Mouse (Mus musculus): ENCODE data around the gene Zfp712. TPM values are rescaled to one million over a fixed set of nuclear protein-coding genes. Genes with fewer than 3 reads are reported as not detected.

Gene Zfp712
- polyA plus RNA-seq, 1 experiment from 2014 or later = 6.2 TPM

DNA sequence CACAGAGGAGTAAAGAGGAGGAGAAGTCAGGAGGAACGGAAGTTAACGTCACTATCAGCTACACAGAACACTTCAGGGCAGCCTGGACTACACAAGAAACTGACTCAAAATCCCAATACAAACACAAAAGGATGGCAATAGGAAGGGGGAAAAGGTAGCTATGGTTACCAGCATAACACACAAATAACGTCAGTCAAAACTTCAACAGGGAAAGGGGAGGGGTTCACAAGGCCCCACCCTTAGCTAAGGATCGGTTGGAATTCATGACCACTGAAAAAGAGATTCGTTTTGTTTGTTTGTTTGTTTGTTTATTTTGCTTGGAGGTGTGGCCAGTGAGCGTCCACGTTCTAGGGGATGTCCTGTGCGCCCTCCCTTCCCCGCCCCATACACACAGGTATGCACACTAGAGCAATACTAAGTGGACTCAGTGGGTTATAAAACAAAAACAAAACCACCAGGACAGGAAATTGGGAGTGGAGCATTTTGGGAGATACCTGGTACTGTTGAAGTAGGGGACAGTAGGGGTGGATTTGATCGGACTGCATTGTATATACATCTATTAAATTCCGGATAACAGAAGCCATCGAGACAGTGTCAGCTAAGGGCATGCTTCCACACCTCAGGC lies 697 bp downstream of the Zfp712 start:
- peaks cover under 1% of the 10 kb centered on the region; the same call in 1 of the 2 replicates for H3K36me3 ChIP-seq
- peak overlapping the region; percentile 77 for H3K4me3 ChIP-seq
- H3K4me1 ChIP-seq (replicated peaks) = peaks cover 8% of the 10 kb centered on the region
- H3K27ac ChIP-seq (replicated peaks) = peak overlapping the region; percentile 69
- H3K4me2 ChIP-seq = peak overlapping the region; percentile 79
- H3K9ac ChIP-seq = peak overlapping the region; percentile 84
- 0 out of 2 replicates have a peak, but pooled peaks cover 10% of the 10 kb centered on the region for H3K9me3 ChIP-seq
- peak; percentile 72 for ATAC-seq (ENCODE audit: low read depth)
- 2% methylated on average over 12 of the region's 12 CpGs for WGBS
- no peaks in the 10 kb centered on the region for H3K27me3 ChIP-seq

Other genes with a start within 250 kb of the Zfp712 start
- gene Gm10767, start 156.3 kb downstream of the Zfp712 start, polyA plus RNA-seq (2015; fragmentation: Nextera tagmentation; extraction: Ambion mirVana) = 2.1 and 2.7 TPM in 2 replicates
- gene Zfp708, start 36.8 kb upstream of the Zfp712 start, polyA plus RNA-seq (2015; fragmentation: Nextera tagmentation; extraction: Ambion mirVana) = 9.6 and 9.9 TPM in 2 replicates
- 2.1 and 2.5 TPM in 2 replicates for gene Gm28557, start 47.4 kb upstream of the Zfp712 start, polyA plus RNA-seq (2015; fragmentation: Nextera tagmentation; extraction: Ambion mirVana)
- 0.14 TPM in 1 of 2 replicates, not detected in the other for gene Rslcan18, start 55.1 kb upstream of the Zfp712 start, polyA plus RNA-seq (2015; fragmentation: Nextera tagmentation; extraction: Ambion mirVana)
- 3.8 and 5.0 TPM in 2 replicates for gene Zfp759, start 60.5 kb upstream of the Zfp712 start, polyA plus RNA-seq (2015; fragmentation: Nextera tagmentation; extraction: Ambion mirVana)
- 7.1 and 7.5 TPM in 2 replicates for gene Rsl1, start 112.0 kb upstream of the Zfp712 start, polyA plus RNA-seq (2015; fragmentation: Nextera tagmentation; extraction: Ambion mirVana)
- gene Zfp455, start 133.3 kb upstream of the Zfp712 start, polyA plus RNA-seq (2015; fragmentation: Nextera tagmentation; extraction: Ambion mirVana) = 2.0 and 3.1 TPM in 2 replicates
- gene Zfp458, start 217.3 kb upstream of the Zfp712 start, polyA plus RNA-seq (2015; fragmentation: Nextera tagmentation; extraction: Ambion mirVana) = 5.1 and 5.9 TPM in 2 replicates
- gene Zfp457, start 245.3 kb upstream of the Zfp712 start, polyA plus RNA-seq (2015; fragmentation: Nextera tagmentation; extraction: Ambion mirVana) = 0.88 and 1.2 TPM in 2 replicates